Mouse (Mus musculus): Measurements from ENCODE around the gene Pkn3.
"Not testable (repeated sequence)": the region's sequence is repeated elsewhere in the genome, so short reads cannot be mapped to it uniquely, and the experiment has no call there.

The Pkn3 gene

DNA sequence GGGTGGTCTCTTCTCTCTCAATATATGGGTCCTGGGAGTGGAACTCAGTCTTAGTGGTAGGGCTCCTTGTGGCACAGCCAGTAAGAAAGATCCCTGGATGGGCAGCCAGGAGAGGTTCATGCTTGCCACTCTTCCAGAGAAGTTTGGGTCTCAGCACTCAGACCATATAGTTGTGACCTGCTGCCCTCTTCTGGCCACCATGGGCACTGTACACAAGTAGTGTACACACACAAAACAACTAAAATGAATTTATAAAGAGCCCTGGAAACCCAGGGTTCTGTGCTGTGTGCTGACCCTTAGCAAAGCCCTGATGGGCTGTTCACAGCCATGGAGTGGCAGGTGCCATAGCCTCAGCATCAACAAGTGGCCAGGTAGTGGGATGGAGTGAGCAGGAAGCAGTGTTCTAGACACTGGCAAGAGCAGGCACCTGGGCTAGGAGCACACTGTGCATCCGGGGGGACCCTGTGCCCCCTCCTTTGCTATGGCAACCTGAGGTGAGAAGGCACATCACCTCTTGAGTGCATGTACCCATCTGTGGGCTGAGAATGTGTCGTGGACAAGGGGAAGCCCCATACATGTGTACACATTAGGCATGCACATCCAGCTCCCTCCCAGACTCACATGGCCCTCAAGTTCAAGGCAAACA is 18.5 kb downstream of the Pkn3 start:
- no peak for DNase-seq (ENCODE audit: low spot score)

DNA sequence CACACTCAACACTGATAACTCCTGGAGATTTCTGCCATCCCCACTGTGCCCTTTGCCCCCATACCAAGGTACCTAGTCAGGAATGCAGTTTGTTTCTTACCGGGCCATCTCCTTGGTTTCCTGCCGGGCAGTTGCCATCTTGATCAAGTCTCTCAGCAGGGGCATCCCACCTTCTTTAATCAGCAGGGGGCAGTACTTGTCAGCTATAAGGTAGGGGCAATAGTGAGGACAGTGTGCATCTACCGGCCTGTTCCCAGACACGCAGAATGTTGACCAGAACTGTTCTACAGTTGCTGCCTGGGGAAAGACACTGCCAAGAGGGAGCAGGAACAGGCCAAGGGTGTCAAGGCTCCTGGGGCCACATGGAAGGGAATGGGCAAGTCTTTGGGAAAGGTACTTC is 22.7 kb downstream of the Pkn3 start:
- DNase-seq (ENCODE audit: low spot score), result no peak

DNA sequence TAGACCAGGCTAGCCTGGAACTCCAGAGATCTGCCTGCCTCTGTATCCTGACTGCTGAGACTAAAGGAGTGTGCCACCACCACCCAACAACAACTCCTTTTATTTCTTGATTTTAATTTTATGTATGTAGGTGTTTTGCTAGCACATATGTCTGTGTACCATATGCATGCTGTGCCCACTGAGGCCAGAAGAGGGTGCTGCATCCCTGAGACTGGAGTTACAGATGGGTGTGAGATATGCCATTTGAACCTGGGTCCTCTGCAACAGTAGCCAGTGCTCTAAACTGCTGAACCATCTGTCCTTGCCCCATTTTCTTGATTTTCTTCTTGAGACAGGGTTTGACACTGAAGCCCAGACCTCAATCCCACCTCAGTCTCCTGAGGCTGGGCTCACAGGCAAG is 28.9 kb downstream of the Pkn3 start:
- DNase-seq (ENCODE audit: low spot score), result peak; percentile 52

GRCm38 (mm10) chr2:30107646-30108045 is 30.2 kb downstream of the Pkn3 start:
- no peak for DNase-seq (ENCODE audit: low spot score)

DNA sequence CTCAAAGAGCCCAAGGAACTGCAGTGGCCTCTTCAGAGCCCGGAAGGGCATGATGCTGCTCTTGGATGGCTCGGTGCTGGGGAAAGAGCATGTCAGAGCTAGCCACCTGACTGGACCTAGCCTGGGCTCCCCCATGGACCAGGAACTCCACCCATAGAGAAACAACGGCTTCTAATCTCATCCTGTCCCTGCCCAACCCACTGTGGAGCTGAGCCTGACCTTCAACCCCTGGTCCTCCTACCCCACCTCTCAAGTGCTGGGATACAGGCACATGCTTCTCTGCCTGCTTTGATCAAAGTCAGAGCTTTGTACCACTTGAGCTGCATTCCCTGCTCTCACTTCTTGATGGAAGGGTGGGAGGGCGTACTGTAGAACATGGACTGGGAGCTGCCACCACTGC is 30.8 kb downstream of the Pkn3 start:
- no peak for DNase-seq (ENCODE audit: low spot score)

- DNase-seq (ENCODE audit: low spot score), result no peak
Observed at GRCm38 (mm10) chr2:30111500-30111899, 34.0 kb downstream of the Pkn3 start.

GRCm38 (mm10) chr2:30112564-30112963 is 35.1 kb downstream of the Pkn3 start:
- DNase-seq (ENCODE audit: low spot score), result no peak

- peak; percentile 45 for DNase-seq (ENCODE audit: low spot score)
Observed at GRCm38 (mm10) chr2:30119641-30120051, 42.2 kb downstream of the Pkn3 start.

DNA sequence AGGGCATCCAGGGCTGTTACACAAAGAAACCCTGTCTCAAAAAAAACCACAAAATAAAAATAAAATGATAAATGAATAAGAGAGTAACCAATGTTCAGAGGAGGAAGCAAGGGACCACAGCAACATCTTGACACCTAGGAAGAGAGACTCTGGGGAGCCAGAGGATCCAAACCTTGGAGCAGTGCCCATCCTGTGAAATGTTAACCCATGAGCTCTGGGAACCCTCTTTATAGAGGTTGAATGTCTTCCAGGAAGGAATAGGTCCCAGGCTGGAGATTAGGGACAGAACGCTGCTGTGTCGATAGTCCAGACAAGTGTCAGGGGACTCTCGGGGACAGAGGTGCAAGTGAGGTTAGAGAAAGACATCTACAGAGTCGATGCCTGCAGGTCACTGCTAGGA is 42.8 kb downstream of the Pkn3 start:
- DNase-seq (ENCODE audit: low spot score), result no peak

GRCm38 (mm10) chr2:30122766-30123165 is 45.3 kb downstream of the Pkn3 start:
- no peak for DNase-seq (ENCODE audit: low spot score)

DNA sequence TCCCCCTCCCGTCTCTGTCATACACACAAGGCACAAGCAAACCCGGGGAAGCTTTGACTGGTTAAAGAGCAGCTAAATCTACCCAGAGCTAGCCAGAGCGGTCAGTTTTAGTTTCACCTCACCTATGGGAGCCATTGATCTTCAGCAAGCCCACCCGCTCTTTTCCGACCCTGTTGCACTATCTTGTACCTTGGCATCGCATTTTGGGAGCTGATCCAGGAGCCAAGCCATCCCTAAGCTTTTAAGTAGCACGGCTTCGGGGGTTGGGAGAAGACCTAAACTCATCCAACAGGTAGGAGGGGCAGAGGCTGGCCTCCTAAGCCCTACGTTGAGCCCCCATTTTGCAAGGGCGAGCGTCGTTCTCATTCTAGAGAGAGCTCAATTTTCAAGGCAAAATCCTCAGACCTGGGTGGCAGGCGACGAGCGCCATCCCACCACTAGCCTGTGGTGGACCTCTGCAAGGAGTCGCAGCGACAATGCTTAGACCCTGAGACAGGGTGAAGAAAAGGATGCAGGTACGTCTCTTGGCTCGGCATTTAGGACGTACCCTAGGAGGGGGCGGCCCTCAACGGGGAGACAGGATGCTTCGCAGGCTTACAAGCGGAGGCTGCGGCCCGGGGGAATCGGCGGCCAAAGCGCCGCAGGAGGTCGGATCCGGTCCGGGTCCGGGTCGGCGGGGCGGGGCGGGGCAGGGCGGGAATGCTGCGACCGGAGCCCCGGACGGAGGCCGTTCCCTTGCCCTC is 46.4 kb downstream of the Pkn3 start:
- DNase-seq (ENCODE audit: low spot score), result no peak

- peak; percentile 91 for DNase-seq (ENCODE audit: low spot score)
Observed at GRCm38 (mm10) chr2:30124472-30125274, 47.2 kb downstream of the Pkn3 start, which contains the start of gene Zer1. Gene Zer1 (minus strand): TSS chr2:30124585.

GRCm38 (mm10) chr2:30128789-30129188 is 51.3 kb downstream of the Pkn3 start:
- DNase-seq (ENCODE audit: low spot score), result peak; percentile 54

- no peak for DNase-seq (ENCODE audit: low spot score)
Observed at GRCm38 (mm10) chr2:30130156-30130555, 52.7 kb downstream of the Pkn3 start.

DNA sequence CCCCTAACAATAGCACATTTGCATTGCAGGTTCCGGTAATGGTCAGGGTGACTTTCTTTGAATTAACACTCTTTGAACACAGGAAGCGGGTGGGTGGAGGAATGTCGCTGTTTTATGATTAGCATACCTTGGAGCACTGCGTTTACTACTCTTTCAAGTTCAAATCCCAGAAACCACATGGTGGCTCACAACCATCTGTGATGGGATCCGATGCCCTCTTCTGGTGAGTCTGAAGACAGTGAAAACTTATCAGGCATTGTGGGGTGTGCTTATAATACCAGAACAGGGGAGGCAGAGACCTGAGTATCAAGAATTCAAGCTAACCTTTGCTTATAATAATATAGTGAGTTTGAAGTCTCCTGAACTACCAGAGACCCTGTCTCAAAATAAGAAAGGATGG is 53.8 kb downstream of the Pkn3 start:
- DNase-seq (ENCODE audit: low spot score), result not testable (repeated sequence)

DNA sequence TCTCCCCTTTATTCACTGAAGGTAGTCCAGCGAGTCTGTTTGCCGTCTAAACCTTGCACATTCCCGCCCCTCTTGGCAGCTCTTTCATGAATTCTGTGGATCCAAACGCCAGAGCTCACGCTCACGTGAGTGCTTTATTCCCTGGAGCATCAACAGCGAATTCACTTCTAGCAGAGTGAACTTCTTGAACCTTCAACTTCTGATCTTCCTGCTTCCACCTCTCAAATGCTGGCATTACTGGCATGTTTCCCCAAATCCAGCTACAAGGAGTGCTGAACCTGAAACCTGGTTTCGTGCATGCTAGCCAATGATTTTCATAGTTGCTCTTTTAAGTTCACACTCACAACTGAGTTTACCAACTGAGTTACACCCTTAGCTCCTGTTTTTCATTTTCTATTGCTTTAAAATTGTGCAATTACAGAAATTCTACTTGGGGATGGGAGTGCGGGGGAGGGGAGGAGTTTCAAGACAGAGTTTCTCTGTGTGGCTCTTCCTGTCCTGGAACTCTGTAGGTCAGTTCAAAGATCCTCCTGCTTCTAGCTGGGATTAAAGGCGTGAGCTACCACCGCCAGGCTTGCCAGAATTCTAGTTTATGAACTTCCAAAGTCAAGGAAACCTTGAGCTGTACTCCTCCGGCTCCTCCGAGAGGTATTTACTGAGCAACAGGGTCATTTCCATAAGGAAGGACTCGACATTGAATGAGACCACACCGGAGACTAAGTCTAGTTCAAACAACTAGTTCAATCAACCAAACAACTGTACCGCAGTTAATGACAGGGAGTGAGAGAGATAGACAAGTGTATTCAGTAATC is 55.5 kb downstream of the Pkn3 start:
- peak; percentile 63 for DNase-seq (ENCODE audit: low spot score)

DNA sequence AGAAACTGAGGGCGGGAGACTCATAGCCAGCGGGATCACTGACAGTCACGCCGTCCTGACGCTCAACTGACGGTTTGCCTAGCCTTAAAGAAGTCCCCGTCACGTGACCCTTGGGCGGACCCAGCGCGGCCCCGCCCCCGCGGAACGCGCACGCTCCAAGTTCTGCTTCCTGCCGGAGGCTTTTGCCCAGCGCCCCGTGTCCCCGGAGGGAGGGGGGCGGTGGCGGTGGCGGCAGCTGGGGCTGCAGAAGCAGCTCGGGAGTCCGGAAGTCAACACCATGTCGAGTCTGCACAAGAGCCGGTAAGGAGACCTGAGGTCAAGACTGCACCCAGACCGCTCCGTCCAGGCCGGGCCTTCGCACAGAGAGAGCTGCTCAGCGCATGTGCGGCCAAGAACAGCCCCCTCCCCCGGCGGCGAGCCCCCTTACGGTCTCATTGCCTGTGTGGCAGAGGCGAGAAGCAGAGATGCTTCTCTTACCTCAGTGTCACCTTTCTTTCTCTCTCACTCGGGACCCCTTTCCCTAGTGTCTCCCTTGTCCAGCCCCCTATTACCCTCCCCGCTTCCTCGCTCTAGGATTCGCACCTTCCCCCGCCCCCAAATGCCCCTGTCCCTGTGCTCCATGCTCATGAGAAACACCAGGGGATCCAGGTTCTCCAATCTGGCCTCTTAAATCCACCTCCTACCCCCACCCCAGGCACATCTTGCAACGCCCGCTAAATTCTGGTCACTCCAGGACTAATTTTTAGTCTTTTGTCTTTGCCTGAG is 56.3 kb downstream of the Pkn3 start, which contains the start of gene Tbc1d13:
Tbc1d13 (plus strand) TSS at position 134 of the 765 bp plus-strand sequence.
- DNase-seq (ENCODE audit: low spot score), result peak; percentile 94

DNA sequence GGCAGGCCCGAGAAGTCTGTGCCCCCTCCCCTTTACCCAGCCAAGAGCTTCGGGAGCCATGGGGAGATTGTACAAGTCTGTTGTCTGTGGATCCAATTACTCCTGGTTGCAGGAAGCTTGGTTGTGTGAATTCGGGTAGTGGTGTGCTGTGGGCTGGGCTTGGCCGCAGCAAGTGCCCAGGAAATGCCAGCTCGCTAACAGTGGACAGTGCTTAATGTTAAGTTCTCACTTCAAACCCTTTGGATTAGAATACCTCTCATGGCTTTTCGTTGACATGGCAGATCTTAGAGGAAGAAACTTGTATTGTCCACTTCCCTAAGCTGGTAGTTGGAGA is 56.9 kb downstream of the Pkn3 start:
- peak; percentile 22 for DNase-seq (ENCODE audit: low spot score)

DNA sequence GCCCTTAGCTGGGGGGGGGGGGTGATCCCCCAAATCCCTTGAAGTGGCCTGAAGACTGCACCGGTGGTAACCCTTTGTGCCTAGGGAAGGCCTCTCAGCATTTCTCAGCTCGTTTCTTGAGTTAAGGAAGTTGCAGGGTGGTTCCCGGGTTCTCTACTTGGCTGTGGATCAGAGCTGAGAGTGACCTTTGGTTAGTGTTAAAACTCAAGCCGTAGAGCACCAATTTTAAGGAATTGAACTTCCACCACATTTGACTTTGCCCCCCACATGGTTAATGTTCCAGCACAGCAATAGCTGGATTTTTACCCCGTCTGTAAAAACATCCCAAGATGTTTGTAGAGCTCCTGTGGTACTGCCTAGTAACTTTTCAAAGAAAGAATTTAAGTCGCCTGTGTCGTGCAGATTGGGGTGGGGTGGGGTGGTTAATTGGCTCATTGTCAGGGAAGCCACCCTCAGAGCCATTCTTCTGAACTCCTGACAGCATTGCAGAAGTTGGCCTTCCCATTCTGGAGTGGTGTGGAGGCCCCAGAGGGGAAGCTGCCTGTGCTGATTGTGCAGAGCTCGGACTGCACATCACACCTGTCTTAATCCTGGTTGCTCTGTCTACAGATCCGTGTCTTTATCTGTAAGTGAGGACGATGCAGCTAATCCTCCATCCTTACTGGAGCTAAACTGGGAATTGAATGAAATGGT is 57.6 kb downstream of the Pkn3 start:
- DNase-seq (ENCODE audit: low spot score), result no peak

DNA sequence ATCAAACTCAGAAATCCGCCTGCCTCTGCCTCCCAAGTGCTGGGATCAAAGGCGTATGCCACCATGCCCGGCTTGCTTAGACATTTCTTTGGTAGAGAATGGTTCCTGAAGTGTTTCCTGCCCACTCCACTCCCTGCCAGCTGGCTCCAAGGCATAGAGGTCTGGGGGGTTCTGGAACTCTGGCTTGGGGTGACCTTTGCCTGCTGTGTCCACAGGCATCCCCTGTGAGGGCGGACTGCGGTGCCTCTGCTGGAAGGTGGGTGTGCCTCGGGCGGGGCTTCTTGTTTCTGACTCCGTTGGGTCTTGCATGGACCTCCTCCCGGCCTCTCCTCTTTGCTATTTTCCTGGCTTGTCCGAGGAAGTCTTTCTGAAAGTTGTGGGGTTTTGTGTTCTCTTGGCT is 59.0 kb downstream of the Pkn3 start:
- DNase-seq (ENCODE audit: low spot score), result no peak

DNA sequence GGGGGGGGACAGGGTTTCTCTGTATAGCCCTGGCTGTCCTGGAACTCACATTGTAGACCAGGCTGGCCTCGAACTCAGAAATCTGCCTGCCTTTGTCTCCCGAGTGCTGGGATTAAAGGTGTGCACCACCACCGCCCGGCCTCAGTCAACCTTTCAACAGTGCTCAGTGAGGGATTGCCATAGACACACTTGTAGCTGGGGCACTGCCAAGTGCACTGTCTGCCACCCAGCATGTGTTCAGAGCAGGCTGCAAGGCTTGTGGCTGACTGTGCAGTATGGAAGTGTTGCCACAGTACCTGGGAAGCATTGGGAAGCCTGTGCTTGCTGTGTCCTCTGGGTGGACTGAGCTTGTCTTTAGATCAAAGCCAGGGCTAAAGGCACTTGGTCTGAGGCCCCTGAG is 62.5 kb downstream of the Pkn3 start:
- DNase-seq (ENCODE audit: low spot score), result not testable (repeated sequence)

All from MN1 (cell line).